Mouse (Mus musculus) midbrain, embryonic 14.5 days (tissue): ENCODE measurements around the gene Stx7. TPM values are rescaled to one million over a fixed set of nuclear protein-coding genes. Genes with fewer than 3 reads are reported as not detected.
"Not testable (repeated sequence)": the region's sequence is repeated elsewhere in the genome, so short reads cannot be mapped to it uniquely, and the experiment has no call there.

ENCODE experiments used
- ATAC-seq: fragments of 200-750 bp; cut with Nextera tagmentation; 2 replicates; pipeline ENCODE4 v1.8.0; 2017; ENCODE audit warnings: moderate number of reproducible peaks, moderate library complexity; ENCODE audit not compliant: low FRiP score, low TSS enrichment
- DNase-seq: peaks from one replicate; pipeline ENCODE4 v3.0.0-alpha.2; 2015
- H3K27ac ChIP-seq: fragments of 300-500 bp; sonication (generic); replicated peaks from 2 replicates; pipeline ENCODE4 v1.5.1; 2014; ENCODE audit warnings: mild to moderate bottlenecking, low read depth, low read length, moderate library complexity
- H3K27me3 ChIP-seq: fragments of 300-500 bp; sonication (generic); 2 replicates; pipeline ENCODE4 v1.6.1; 2014; ENCODE audit warnings: low read length, control low read depth, mixed read lengths; ENCODE audit not compliant: control insufficient read depth, insufficient read depth
- H3K36me3 ChIP-seq: fragments of 300-500 bp; sonication (generic); 2 replicates; pipeline ENCODE4 v1.6.1; 2014; ENCODE audit warnings: low read length, control low read depth; ENCODE audit not compliant: control insufficient read depth, insufficient read depth
- H3K4me1 ChIP-seq: fragments of 300-500 bp; sonication (generic); 2 replicates; pipeline ENCODE4 v1.6.1; 2014; ENCODE audit warnings: mild to moderate bottlenecking, antibody characterized with exemption, low read length, control low read depth; ENCODE audit not compliant: control insufficient read depth, insufficient read depth
- H3K4me2 ChIP-seq: fragments of 300-500 bp; sonication (generic); 2 replicates; pipeline ENCODE4 v1.6.1; 2014; ENCODE audit warnings: mild to moderate bottlenecking, low read length, moderate library complexity
- H3K4me3 ChIP-seq: fragments of 300-500 bp; sonication (generic); replicated peaks from 2 replicates; pipeline ENCODE4 v1.5.1; 2014; ENCODE audit warnings: low read depth, low read length
- H3K9ac ChIP-seq: fragments of 300-500 bp; sonication (generic); replicated peaks from 2 replicates; pipeline ENCODE4 v1.6.1; 2014; ENCODE audit warnings: mild to moderate bottlenecking, low read length, moderate library complexity
- H3K9me3 ChIP-seq: fragments of 300-500 bp; sonication (generic); 2 replicates; pipeline ENCODE4 v1.6.1; 2016; ENCODE audit warnings: low read length, control low read depth, mixed read lengths; ENCODE audit not compliant: control insufficient read depth
- WGBS: fragments of 180-500 bp; shearing (Covaris S2); extraction: QIAGEN DNeasy Blood & Tissue Kit; methylation state at CpG from one replicate; pipeline ENCODE4 v1.1.7; 2014; 5-methylcytosine and 5-hydroxymethylcytosine counted together
- polyA plus RNA-seq: library from polyadenylated mRNA; unstranded; fragments of >200 nt; fragmentation: Nextera tagmentation; extraction: Ambion mirVana; gene quantifications from 2 replicates; pipeline ENCODE4 v1.2.1, GENCODE M21; 2014

The Stx7 gene
- polyA plus RNA-seq: 326 and 358 TPM in 2 replicates

- Histone ChIP-seq H3K27me3 (no peaks in the 10 kb centered on the region), H3K4me1 (peaks cover 13% of the 10 kb centered on the region; the same call in 1 of the 2 replicates), H3K27ac (peak within 1 kb of the TSS; percentile 80), H3K36me3 (peaks cover 7% of the 10 kb centered on the region), H3K4me3 (peak within 1 kb of the TSS; percentile 71), H3K4me2 (peak within 1 kb of the TSS; percentile 57), H3K9me3 (no peaks in the 10 kb centered on the region), H3K9ac (peak within 1 kb of the TSS; percentile 90)
- ATAC-seq (peak; percentile 98), DNase-seq (peak; percentile 98)
- under 1% methylated on average over 44 of the region's 45 CpGs for WGBS
These were observed at the start of gene Stx7 for GRCm38 (mm10) chr10:24149135-24149781. Gene Stx7, plus strand, starts transcription at chr10:24149302.

GRCm38 (mm10) chr10:24101812-24102211, 47.3 kb upstream of the Stx7 start, which contains the start of gene Taar8c:
Gene Taar8c, minus strand, starts transcription at chr10:24101912.
- H3K9me3 ChIP-seq, H3K27ac ChIP-seq, H3K4me1 ChIP-seq, H3K4me2 ChIP-seq, H3K27me3 ChIP-seq, DNase-seq, H3K9ac ChIP-seq, ATAC-seq, H3K36me3 ChIP-seq, H3K4me3 ChIP-seq: not testable (repeated sequence)
- 96% methylated on average over 1 of the region's 3 CpGs for WGBS

GRCm38 (mm10) chr10:24103299-24103698, 45.8 kb upstream of the Stx7 start:
- H3K27ac ChIP-seq, H3K36me3 ChIP-seq, H3K4me2 ChIP-seq, DNase-seq, H3K9ac ChIP-seq, H3K4me3 ChIP-seq, H3K27me3 ChIP-seq, ATAC-seq, H3K9me3 ChIP-seq, H3K4me1 ChIP-seq: not testable (repeated sequence)
- 16% methylated on average over 1 of the region's 1 CpGs for WGBS

GRCm38 (mm10) chr10:24107747-24108146, 41.4 kb upstream of the Stx7 start:
- no peaks in the 10 kb centered on the region for H3K9me3 ChIP-seq
- H3K4me3 ChIP-seq: no peak overlapping the region
- H3K27me3 ChIP-seq: no peaks in the 10 kb centered on the region
- DNase-seq (no peak), ATAC-seq (no peak)
- H3K4me1 ChIP-seq: no peaks in the 10 kb centered on the region
- H3K27ac ChIP-seq: no peak overlapping the region
- 66% methylated on average over 5 of the region's 5 CpGs for WGBS
- no peak overlapping the region for H3K9ac ChIP-seq
- H3K36me3 ChIP-seq: no peaks in the 10 kb centered on the region
- H3K4me2 ChIP-seq: no peak overlapping the region

- Histone ChIP-seq H3K4me2 (no peak overlapping the region), H3K9me3 (no peaks in the 10 kb centered on the region), H3K4me1 (no peaks in the 10 kb centered on the region), H3K27me3 (no peaks in the 10 kb centered on the region), H3K36me3 (no peaks in the 10 kb centered on the region), H3K27ac (no peak overlapping the region), H3K9ac (no peak overlapping the region), H3K4me3 (no peak overlapping the region)
- ATAC-seq (no peak), DNase-seq (no peak)
- 49% methylated on average over 3 of the region's 3 CpGs for WGBS
These were observed 40.9 kb upstream of the Stx7 start for GRCm38 (mm10) chr10:24108236-24108635.

- not testable (repeated sequence) for H3K9me3 ChIP-seq, H3K27ac ChIP-seq, ATAC-seq, H3K36me3 ChIP-seq, H3K9ac ChIP-seq, DNase-seq, H3K4me2 ChIP-seq, H3K4me1 ChIP-seq, H3K27me3 ChIP-seq, H3K4me3 ChIP-seq
- 84% methylated on average over 8 of the region's 8 CpGs for WGBS
These were observed 39.7 kb upstream of the Stx7 start, which contains the start of gene Taar9 for GRCm38 (mm10) chr10:24109434-24109833. Gene Taar9, minus strand, starts transcription at chr10:24109534.

- H3K9ac ChIP-seq: no peak overlapping the region
- no peaks in the 10 kb centered on the region for H3K9me3 ChIP-seq
- H3K4me3 ChIP-seq: no peak overlapping the region
- no peak overlapping the region for H3K27ac ChIP-seq
- no peaks in the 10 kb centered on the region for H3K4me1 ChIP-seq
- no peaks in the 10 kb centered on the region for H3K27me3 ChIP-seq
- peak; percentile 87 for DNase-seq
- H3K36me3 ChIP-seq: no peaks in the 10 kb centered on the region
- 49% methylated on average over 6 of the region's 6 CpGs for WGBS
- H3K4me2 ChIP-seq: no peak overlapping the region
- ATAC-seq: no peak
These were observed 37.9 kb upstream of the Stx7 start for GRCm38 (mm10) chr10:24111116-24111778.

GRCm38 (mm10) chr10:24131451-24132262, 17.4 kb upstream of the Stx7 start:
- Histone ChIP-seq H3K9ac (no peak overlapping the region), H3K9me3 (no peaks in the 10 kb centered on the region), H3K36me3 (no peaks in the 10 kb centered on the region), H3K4me1 (no peaks in the 10 kb centered on the region), H3K27ac (no peak overlapping the region), H3K4me3 (no peak overlapping the region), H3K4me2 (no peak overlapping the region), H3K27me3 (no peaks in the 10 kb centered on the region)
- WGBS: 27% methylated on average over 9 of the region's 9 CpGs
- DNase-seq: peak; percentile 94
- ATAC-seq: peak; percentile 80; the same call in 1 of the 2 replicates
